Mouse (Mus musculus): ENCODE measurements around the gene Dcaf6.

DNA sequence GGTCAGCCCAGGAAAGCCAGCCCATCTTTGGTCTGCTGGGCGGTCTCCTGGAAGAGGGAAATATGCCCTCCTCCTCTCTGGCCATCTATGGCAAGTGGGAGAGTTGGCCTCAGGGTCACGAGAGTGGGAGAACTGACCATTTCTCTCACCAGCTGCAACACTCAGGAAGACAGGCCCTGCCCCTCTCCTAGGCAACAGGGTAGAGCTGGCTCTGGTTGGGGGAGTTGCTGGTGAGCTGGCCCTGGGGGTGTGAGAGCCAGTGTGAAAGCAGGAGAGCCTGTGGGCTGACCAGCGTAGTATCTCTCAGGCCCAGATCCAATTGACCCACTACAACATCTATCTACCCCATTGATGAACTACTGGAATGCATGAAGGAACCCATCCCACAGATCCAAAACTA is 18.6 kb downstream of the Dcaf6 start:
- TF ChIP-seq CTCF (IDR thresholded peaks at IDR 0.05; ENCODE audit: extremely low read depth, insufficient read depth, low read length) = no peak
- TF ChIP-seq POLR2A (IDR thresholded peaks at IDR 0.05; ENCODE audit: extremely low read depth, insufficient read depth, low read length) = no peak
